Mouse (Mus musculus) fibroblast of lung, adult 2 months (primary cell): ENCODE measurements around the gene Lat2.

Experiments
- DNase-seq: peaks from one replicate; pipeline ENCODE4 v3.0.0-alpha.2; 2011; ENCODE audit warnings: low read depth

Lat2 gene

GRCm38 (mm10) chr5:134571730-134572507, 42.9 kb downstream of the Lat2 start:
- peak; percentile 54 for DNase-seq

GRCm38 (mm10) chr5:134568964-134569491, 45.8 kb downstream of the Lat2 start:
- no peak for DNase-seq

- no peak for DNase-seq
These were observed 46.8 kb downstream of the Lat2 start for GRCm38 (mm10) chr5:134568030-134568429.

- no peak for DNase-seq
These were observed 47.4 kb downstream of the Lat2 start for GRCm38 (mm10) chr5:134567445-134567844.

GRCm38 (mm10) chr5:134565696-134566095, 49.1 kb downstream of the Lat2 start:
- DNase-seq = no peak

- no peak for DNase-seq
These were observed 50.6 kb downstream of the Lat2 start for GRCm38 (mm10) chr5:134564272-134564671.

- DNase-seq = no peak
These were observed 54.2 kb downstream of the Lat2 start for GRCm38 (mm10) chr5:134560450-134561171.

GRCm38 (mm10) chr5:134560071-134560449, 54.8 kb downstream of the Lat2 start, which contains the start of gene Syna:
Gene Syna (minus strand): TSS chr5:134560171.
- no peak for DNase-seq

GRCm38 (mm10) chr5:134555463-134556164, 59.2 kb downstream of the Lat2 start:
- DNase-seq = no peak

GRCm38 (mm10) chr5:134553951-134554546, 60.8 kb downstream of the Lat2 start:
- DNase-seq = no peak

GRCm38 (mm10) chr5:134552110-134552972, 62.5 kb downstream of the Lat2 start, which contains the start of gene Clip2:
Gene Clip2 (minus strand): TSS chr5:134552434.
- peak; percentile 93 for DNase-seq

- no peak for DNase-seq
These were observed 63.4 kb downstream of the Lat2 start for GRCm38 (mm10) chr5:134551233-134552109.

- no peak for DNase-seq
These were observed 64.0 kb downstream of the Lat2 start for GRCm38 (mm10) chr5:134550836-134551232.
